Mouse (Mus musculus): ENCODE measurements around the gene Rnf212b.

- TF ChIP-seq HCFC1 (IDR thresholded peaks at IDR 0.05; ENCODE audit: borderline replicate concordance, insufficient read depth, low read length) (0 out of 2 replicates have a peak, but pooled peaks have one; percentile 42), CHD2 (IDR thresholded peaks at IDR 0.05; ENCODE audit: low read depth, low read length) (no peak), ZNF384 (IDR thresholded peaks at IDR 0.05; ENCODE audit: low read depth, low read length) (no peak)
These were observed 69.4 kb downstream of the Rnf212b start, which contains the start of the genes Bcl2l2 and Gm20521 for GRCm38 (mm10) chr14:54883154-54884021.

Measured in ES-E14 (cell line).